Mouse (Mus musculus): Measurements from ENCODE around the gene Itpk1. TPM values are rescaled to one million over a fixed set of nuclear protein-coding genes. Genes with fewer than 3 reads are reported as not detected.

Itpk1 gene
- total RNA-seq, 2 experiments from 2014 or later = 9.6 to 11.2 TPM

- no peak for DNase-seq
- intact Hi-C loops (cut with DNase I) = loop anchor here (10.0 kb wide), 1 partner anchor 492 kb away; no protein-coding TSS in a partner anchor
These were observed 131.7 kb downstream of the Itpk1 start for GRCm38 (mm10) chr12:102573036-102573435.

- no peak for DNase-seq
- intact Hi-C loops (cut with DNase I) = loop anchor here (10.0 kb wide), 1 partner anchor 493 kb away; no protein-coding TSS in a partner anchor
These were observed 133.1 kb downstream of the Itpk1 start for GRCm38 (mm10) chr12:102571666-102572065.

- intact Hi-C loops (cut with DNase I) = loop anchor here (10.0 kb wide), 1 partner anchor 494 kb away; no protein-coding TSS in a partner anchor
- DNase-seq = no peak
These were observed 134.0 kb downstream of the Itpk1 start for GRCm38 (mm10) chr12:102570734-102571133.

GRCm38 (mm10) chr12:102570111-102570510 is 134.6 kb downstream of the Itpk1 start:
- no peak for DNase-seq
- intact Hi-C loops (cut with DNase I) = loop anchor here (10.0 kb wide), 1 partner anchor 495 kb away; no protein-coding TSS in a partner anchor

GRCm38 (mm10) chr12:102568219-102568618 is 136.5 kb downstream of the Itpk1 start:
- intact Hi-C loops (cut with DNase I) = no loop called here
- DNase-seq = no peak

- intact Hi-C loops (cut with DNase I) = no loop called here
- no peak for DNase-seq
These were observed 137.8 kb downstream of the Itpk1 start for GRCm38 (mm10) chr12:102566951-102567350.

GRCm38 (mm10) chr12:102565086-102565485 is 139.6 kb downstream of the Itpk1 start:
- intact Hi-C loops (cut with DNase I) = no loop called here
- DNase-seq = no peak

GRCm38 (mm10) chr12:102557372-102557771 is 147.4 kb downstream of the Itpk1 start:
- intact Hi-C loops (cut with DNase I) = no loop called here
- DNase-seq = no peak

- intact Hi-C loops (cut with DNase I) = no loop called here
- DNase-seq = no peak
These were observed 148.9 kb downstream of the Itpk1 start for GRCm38 (mm10) chr12:102555850-102556249.

GRCm38 (mm10) chr12:102554721-102555516 is 149.8 kb downstream of the Itpk1 start, which contains the start of gene Chga:
Gene Chga, plus strand, starts transcription at chr12:102554969.
- peak; percentile 77 to 87 for DNase-seq
- intact Hi-C loops (cut with DNase I) = no loop called here

- no peak for DNase-seq
- intact Hi-C loops (cut with DNase I) = no loop called here
These were observed 150.9 kb downstream of the Itpk1 start for GRCm38 (mm10) chr12:102553705-102554275.

GRCm38 (mm10) chr12:102552001-102552400 is 152.7 kb downstream of the Itpk1 start:
- no peak for DNase-seq
- intact Hi-C loops (cut with DNase I) = no loop called here

GRCm38 (mm10) chr12:102551186-102551585 is 153.5 kb downstream of the Itpk1 start:
- no peak for DNase-seq
- intact Hi-C loops (cut with DNase I) = no loop called here

- DNase-seq = peak; percentile 80 to 87
- intact Hi-C loops (cut with DNase I) = no loop called here
These were observed 154.2 kb downstream of the Itpk1 start for GRCm38 (mm10) chr12:102550529-102550928.

GRCm38 (mm10) chr12:102545122-102545521 is 159.6 kb downstream of the Itpk1 start:
- DNase-seq = no peak
- intact Hi-C loops (cut with DNase I) = no loop called here

GRCm38 (mm10) chr12:102541168-102541567 is 163.6 kb downstream of the Itpk1 start:
- intact Hi-C loops (cut with DNase I) = no loop called here
- DNase-seq = no peak

- intact Hi-C loops (cut with DNase I) = no loop called here
- DNase-seq = no peak
These were observed 164.5 kb downstream of the Itpk1 start for GRCm38 (mm10) chr12:102540278-102540677.

- DNase-seq = no peak
- intact Hi-C loops (cut with DNase I) = no loop called here
These were observed 168.9 kb downstream of the Itpk1 start for GRCm38 (mm10) chr12:102535796-102536195.

- DNase-seq = no peak
- intact Hi-C loops (cut with DNase I) = no loop called here
These were observed 176.7 kb downstream of the Itpk1 start for GRCm38 (mm10) chr12:102527989-102528388.

- intact Hi-C loops (cut with DNase I) = loop anchor here (5.0 kb wide), 2 partner anchors 183 to 208 kb away; no protein-coding TSS in a partner anchor
- DNase-seq = peak; percentile 30 to 57
These were observed 180.0 kb downstream of the Itpk1 start for GRCm38 (mm10) chr12:102524760-102525159.

GRCm38 (mm10) chr12:102524216-102524615 is 180.5 kb downstream of the Itpk1 start:
- intact Hi-C loops (cut with DNase I) = loop anchor here (5.0 kb wide), 2 partner anchors 183 to 208 kb away; no protein-coding TSS in a partner anchor
- DNase-seq = no peak

Data from heart, postnatal 10 days (tissue).